Mouse (Mus musculus): ENCODE measurements around the gene Ier2.
A peak's percentile ranks its signal among the peaks of the same experiment; 100 is the strongest.
"Not testable (repeated sequence)": the region's sequence is repeated elsewhere in the genome, so short reads cannot be mapped to it uniquely, and the experiment has no call there.

Gene Ier2

GRCm38 (mm10) chr8:84697166-84698130, 34.8 kb upstream of the Ier2 start:
- peak; percentile 63 for DNase-seq

DNA sequence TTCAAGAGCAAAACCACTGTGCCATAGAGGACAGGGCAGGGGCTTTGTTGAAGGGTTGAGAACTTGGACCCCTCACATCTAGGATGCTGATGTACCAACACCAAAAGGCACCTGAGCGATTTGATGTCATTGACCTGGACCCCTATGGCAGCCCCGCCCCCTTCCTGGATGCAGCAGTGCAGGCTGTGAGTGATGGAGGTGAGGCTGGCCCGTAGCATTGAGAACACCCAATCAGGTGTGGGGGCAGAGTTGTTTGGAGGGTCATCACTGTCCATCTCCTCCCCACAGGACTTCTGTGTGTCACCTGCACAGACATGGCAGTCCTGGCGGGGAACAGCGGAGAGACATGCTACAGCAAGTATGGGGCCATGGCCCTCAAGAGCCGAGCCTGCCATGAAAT, 32.5 kb upstream of the Ier2 start:
- no peak for DNase-seq

DNA sequence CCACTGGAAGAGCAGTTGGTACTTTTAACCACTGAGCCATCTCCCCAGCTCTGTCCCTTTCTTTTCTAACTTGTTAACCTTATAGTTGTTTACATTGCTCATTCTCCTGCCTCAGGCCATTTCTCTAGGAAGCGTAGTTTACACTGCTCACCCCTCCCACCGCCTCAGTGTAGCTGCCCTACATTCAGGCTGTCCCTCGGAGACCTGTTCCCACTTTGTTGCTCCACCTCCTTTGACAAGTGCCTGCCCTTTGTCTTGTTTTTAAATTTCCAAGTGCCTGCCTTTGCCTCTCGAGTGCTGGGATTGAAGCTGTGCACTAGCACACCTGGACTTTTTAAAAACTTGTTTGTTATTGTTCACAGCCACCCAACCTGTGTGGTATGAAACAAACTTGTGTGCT, 30.7 kb upstream of the Ier2 start:
- DNase-seq: no peak

DNA sequence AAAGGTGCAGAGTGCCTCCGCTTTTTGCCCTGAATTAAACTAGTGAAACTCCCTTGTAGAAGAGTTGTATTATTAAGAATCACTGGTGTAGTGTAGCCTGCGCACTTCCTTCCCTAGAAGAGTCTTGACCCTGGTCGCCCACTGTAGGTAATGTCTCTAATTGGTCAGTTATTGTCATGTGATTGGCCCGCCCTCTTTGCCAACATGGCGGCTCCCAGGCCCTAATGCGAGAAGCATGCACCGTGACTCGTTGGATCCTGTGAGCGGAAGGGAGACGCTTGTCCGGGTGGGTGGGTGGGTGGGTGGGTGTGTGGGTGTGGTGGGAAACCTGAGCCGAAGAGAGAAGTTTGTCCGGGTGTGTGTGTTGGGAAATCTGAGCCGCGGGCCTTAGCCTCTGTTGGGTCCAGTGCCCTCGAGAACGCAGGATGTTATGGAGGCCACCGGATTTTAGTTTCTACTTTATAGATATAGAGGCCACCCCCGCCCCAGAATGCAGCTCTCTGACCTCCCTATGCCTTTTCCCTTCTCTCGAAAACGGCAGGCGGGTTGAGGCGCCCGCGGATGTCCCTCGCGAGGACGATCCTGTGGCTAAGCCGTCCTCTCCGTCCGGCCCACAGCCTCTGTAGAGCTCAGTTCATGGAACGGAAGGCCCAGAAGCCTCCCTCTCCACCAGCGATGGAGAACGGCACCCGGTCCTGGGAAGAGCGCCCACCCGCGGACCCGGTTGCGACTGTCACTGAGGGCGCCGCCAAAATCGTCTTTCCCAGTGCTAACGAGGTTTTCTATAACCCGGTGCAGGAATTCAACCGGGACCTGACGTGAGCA, 26.7 kb upstream of the Ier2 start:
- DNase-seq: peak; percentile 89

DNA sequence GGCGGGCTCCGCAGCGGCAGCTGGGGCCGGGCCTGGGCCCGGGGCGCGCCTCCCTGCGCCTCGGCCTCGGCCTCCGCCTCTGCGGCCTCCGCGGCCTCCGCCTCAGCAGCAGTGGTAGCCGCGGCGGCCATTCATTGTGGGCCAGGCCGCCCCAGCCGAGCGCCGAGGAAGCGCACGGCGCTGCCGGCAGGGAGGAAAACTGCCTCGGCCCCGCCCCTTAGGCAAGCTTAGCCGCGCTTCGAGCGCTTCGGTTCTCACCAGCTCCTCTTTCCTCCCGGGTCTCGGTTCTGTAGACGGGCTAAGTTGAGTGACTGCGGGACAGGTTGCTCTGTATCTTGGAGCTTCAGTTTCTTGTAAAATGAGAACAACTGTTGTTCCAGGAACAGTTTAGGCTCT, 25.1 kb upstream of the Ier2 start, which contains the start of gene Nacc1:
TSS of gene Nacc1 (minus strand) at position 158 of the 396 bp plus-strand sequence.
- DNase-seq: peak; percentile 90

DNA sequence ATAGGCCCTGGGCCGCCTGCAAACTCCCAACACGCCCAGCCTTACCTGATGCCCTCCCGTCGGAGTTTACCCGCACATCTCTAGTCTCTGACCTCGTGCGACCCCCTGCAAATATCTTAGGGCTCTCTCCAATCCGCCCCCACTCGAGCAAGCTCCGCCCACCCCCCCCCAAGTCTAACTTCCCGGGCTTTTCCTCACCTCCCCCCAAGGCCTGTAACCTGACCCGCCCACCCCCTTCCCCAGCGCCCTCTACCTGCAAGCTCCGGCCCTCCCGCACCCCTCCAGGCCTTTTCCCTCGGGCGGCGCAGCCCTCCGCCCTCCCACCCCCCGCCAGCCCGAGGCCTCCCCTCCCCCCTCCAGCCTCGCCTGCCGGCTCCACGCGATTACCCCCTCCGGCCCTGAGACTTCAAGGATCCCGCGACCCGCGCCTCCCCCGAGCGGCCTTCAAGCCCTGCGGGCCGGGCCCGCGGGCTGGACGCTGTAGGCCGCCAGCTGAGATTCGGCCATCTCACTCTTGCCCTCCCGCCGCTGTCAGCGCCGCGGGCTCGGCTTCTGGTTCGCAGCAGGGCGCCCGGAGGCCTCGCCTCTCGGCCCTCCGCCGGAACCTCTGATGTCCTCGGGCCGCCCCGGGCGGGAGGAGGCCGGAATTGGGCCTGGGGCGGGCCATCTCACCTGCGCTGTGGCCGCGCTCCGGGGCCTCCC, 24.5 kb upstream of the Ier2 start:
- no peak for DNase-seq

GRCm38 (mm10) chr8:84686191-84687002, 23.7 kb upstream of the Ier2 start, which contains the start of gene Trmt1:
Trmt1 (plus strand) TSS chr8:84686307.
- peak; percentile 37 for DNase-seq

DNA sequence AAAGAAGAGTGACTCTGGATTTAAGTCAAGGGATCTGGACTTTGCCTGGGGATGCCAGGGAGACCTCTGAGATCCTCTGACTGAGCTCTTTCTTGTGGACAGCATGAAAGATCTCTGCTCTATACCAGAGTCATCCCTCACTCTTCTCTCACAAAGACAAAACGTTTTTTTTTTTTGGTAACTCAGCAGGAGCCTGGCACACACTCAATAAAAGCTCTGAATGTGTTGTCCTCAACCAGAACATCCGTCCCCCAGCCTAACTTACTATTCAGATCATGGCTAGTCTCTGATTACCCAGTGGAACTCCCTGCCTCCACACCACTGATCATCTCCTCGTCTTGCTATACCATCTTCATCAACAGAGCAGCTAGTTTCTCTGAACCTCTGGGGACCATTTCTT, 21.9 kb upstream of the Ier2 start:
- no peak for DNase-seq

DNA sequence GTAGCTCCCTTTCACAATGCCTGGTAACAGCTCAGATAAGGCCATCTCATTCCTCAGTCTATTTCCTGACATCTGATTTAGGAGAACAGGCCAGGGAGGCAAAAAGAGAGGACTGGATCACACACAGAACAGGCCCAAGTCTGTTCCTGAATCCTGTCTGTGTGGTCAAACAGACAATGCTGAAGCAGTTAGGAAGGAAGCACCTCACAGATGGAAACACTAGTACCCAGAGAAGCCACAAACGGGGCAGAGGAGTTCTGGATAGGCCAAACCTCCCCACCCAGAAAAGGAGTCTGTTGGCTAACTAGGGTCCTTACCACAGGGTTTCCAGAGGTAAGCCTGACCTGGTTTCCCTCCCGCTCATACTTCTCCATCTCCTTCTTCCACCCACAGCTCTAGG, 19.6 kb upstream of the Ier2 start:
- no peak for DNase-seq

DNA sequence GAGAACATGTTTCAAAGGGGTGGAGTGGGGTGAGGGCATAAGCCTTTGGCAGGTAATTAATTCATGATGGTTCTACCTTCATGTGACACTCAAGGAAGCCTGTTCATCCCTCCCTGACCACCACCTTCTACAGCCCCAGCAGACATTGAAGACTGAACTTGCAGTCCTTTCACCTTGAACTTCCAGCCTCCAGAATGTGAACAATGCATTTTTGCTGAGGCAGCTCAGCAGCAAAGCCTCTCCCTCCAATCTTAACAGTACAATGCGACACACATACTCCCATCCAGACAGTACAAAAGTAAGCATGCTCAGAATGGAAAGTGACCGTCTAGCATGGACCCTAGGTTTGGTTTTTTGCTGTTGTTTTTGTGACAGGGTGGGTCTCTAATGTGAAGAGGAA, 18.8 kb upstream of the Ier2 start:
- DNase-seq: no peak

- no peak for DNase-seq
Observed at GRCm38 (mm10) chr8:84677305-84677704, 14.7 kb upstream of the Ier2 start.

- DNase-seq: not testable (repeated sequence)
Observed at GRCm38 (mm10) chr8:84670295-84671006, 7.8 kb upstream of the Ier2 start.

- no peak for DNase-seq
Observed at GRCm38 (mm10) chr8:84668731-84669485, 6.3 kb upstream of the Ier2 start.

GRCm38 (mm10) chr8:84668081-84668480, 5.4 kb upstream of the Ier2 start:
- no peak for DNase-seq

DNA sequence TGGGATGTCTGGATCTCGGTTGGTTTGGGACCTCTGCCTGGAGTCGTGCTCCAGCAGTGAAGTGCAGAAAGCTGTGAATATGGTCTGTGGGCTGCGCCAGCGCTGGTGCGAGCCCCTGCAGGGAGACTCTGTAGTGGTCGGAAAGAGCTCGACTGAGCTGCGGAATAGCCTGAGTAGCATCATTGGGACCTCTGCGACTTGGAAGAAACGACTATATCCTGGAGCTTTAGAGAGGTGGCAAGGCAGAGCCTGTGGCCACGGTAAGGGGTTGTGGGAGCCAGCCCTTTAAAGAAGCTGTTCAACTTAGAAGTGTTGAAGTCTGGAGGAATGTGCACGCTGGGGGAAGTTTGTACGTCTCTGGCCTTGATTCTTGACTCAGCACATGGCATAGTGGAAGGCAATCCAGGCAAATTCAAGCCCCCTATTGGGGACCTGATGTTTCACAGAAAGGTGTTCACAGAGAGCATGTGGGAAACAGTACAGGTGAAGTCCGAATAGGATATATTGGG, 2.8 kb upstream of the Ier2 start:
- DNase-seq: no peak

DNA sequence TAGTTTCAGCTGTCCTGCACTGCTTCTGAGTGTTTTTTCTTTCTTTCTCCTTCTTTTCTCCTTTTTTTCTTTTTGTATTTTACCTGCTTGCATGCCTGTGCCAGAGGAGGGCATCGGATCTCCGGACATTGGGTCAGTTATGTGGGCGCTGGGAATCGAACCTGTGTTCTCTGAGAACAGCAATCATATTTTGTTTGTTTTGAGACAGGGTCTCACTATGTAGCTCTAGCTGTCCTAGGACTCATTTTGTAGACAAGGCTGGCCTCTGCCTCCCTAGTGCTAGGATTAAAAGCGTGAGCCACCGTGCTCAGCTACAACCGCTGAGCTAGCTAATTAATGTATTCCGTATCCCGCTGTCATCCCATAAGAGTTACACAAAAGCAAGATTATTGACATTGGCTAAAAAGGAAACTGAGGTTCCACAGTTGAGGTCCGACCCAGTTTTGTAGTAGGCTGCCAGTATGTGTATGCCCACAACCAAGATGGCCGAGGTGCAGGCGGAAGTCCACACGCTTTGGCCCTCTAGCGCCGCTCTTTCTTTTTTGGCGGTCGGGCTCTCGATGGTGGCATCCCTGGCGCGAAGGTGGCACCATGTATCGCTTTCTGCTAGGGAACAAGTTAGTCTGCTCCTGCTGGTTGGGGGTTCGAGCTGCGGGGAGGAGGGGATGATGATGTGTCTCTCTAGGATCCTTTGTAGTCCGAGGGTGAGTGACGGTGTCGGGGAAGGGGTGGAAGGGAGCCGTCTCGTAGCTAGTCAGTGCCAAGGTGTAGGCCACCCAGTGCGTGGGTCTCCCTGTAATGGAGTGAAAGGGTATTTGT, 2.1 kb upstream of the Ier2 start:
- peak; percentile 81 for DNase-seq

DNA sequence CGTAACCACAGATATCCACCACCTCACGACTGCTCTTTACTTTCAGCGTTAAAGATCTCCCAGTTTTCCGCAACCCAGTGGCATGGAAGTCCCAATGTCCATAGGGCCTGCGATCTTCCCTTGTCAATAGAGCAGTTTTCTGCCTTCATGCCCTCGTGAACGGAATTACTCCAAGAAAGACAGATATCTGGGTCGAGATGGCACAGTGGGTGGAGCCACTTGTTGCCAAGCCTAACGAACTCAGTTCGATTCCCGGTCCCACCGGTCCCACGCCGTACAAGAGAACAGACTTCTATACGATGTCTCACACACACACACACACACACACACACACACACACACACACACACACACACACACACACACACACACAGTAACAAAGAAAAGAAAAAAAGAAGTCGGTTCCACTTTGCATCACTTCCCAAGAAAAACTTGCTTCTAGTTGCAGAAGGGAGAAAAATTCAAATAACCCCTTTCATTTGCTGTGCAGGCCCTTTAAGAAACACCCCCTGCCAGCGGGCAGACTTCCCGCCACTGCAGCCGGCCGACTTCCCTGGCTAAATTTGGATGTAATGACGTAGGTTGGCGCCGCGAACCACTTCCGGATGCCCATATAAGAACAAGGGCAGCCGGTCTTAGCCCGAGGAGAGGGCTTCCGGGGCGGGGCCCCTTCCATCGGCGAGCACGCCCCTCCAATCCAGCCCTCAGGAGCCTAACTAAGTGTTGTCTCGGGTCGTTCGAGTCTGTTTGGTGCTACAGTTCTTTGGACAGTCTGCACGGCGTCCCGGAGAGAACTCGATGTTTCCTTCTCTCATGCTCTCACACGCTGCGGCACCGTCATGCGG, 1.1 kb upstream of the Ier2 start:
- DNase-seq: peak; percentile 98

GRCm38 (mm10) chr8:84661961-84662571, 586 bp downstream of the Ier2 start:
- peak; percentile 50 for DNase-seq

All from lung, postnatal 14 days (tissue).